Mouse (Mus musculus) hematopoietic stem cell, adult 5-6 weeks (primary cell): ENCODE measurements at regions not wholly inside any gene's neighbourhood (a gene's known extent, or its start where the extent isn't known, plus 50 kb on each side); places are given as distances from the start of the nearest gene placed in this dataset.

Experiments
- ATAC-seq, 2 experiments: fragments of 125-278 bp in 1 of 2; replicated peaks in 1 of 2; 2 replicates each; pipeline ENCODE4 v1.8.0; 2016 to 2017; ENCODE audit warnings: inconsistent platforms in 2 of 2, mild to moderate bottlenecking in 2 of 2, moderate number of reproducible peaks in 2 of 2, low read depth in 1 of 2, moderate TSS enrichment in 1 of 2; ENCODE audit not compliant: low FRiP score in 2 of 2, poor library complexity in 2 of 2, severe bottlenecking in 2 of 2, insufficient read depth in 1 of 2, low TSS enrichment in 1 of 2

DNA sequence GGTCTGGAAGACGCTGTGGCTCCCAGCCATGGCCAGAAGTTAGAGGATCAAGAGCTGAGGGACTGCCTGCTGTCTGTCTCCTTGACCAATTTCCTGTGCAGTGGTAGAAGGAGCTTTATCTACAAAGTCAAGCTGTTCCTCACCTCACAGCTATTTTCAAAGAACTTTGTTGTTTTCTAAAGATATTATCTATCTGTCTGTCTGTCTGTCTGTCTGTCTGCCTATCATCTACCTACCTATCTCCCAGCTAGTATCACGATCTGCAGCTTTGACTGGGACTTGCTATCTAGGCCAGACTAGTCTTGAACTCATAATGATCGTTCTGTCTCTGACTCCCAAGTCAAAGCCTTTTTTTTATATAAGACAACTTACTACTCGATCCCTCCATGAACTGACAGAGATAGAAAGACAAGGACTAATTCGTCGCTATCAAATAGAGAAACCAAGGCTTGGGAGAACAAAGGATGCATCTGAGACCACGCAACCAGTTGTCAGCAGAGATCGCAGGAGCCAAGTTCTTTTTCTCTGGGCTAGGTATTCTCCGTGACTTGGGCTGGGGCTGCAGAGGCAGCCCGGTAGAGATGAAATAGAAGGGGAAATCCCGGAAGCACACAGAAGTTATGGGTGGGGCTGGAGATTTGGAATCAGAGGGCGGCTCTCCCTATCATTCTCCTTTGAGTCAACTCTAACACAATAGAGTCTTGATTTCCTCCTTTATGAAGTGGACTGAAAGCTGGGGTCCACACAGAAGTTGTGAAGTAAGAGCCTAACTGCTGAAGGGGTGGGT lies 59.2 kb upstream of the Haao start:
- ATAC-seq, result no peak

GRCm38 (mm10) chr17:83903467-83903866 lies 55.7 kb upstream of the Haao start:
- ATAC-seq, result peak; percentile 65 to 87

DNA sequence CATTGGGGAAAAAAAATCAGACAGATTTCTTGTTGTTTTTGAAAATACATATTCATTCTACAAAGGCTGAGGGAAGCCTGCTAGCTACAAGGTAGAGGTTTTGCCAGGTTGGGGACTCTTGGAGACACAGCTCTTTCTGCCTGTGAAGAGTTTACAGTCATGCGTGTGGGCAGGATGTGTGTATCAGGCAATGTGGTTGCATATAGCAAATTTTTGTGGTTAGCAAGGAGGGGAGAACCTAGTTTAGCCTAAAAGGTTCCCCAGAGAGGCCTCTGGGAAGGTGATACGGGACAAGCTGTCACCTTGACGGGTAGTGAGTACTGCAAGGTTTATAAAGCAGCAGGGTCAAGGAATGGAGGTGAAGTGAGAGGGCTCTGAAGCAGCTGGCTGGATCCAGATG lies 54.8 kb upstream of the Haao start:
- ATAC-seq, result peak; percentile 22 to 39; a peak in 3 of 4 replicates

- ATAC-seq, result no peak
Observed at GRCm38 (mm10) chr17:83902091-83902490, 54.3 kb upstream of the Haao start.

GRCm38 (mm10) chr17:83899588-83900152 lies 51.9 kb upstream of the Haao start:
- no peak for ATAC-seq

DNA sequence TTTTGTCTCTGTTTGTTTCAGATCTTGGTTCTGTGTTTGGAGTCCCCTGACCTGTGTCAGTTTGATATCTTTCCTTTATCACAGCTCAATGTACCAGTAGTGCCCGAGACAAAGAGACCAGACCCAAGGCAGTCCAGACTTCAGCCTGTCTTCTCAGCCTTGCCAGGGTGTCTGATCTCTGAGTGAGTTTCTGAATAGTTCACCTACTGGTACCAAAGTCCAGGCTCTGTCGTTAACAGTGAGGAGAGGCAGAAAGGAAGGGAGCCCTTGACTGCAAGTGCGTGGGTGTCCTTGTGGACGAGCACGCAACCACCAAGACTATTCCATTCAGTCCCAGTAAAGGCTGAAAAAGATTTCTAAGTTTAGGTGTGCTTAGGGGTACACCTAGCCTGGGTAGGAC lies 50.8 kb upstream of the Haao start:
- no peak for ATAC-seq
